Mouse (Mus musculus): ENCODE results near the gene Cog5. TPM values are rescaled to one million over a fixed set of nuclear protein-coding genes. Genes with fewer than 3 reads are reported as not detected.

Gene Cog5
- polyA plus RNA-seq, 1 experiment from 2014 or later: 7.6 TPM

DNA sequence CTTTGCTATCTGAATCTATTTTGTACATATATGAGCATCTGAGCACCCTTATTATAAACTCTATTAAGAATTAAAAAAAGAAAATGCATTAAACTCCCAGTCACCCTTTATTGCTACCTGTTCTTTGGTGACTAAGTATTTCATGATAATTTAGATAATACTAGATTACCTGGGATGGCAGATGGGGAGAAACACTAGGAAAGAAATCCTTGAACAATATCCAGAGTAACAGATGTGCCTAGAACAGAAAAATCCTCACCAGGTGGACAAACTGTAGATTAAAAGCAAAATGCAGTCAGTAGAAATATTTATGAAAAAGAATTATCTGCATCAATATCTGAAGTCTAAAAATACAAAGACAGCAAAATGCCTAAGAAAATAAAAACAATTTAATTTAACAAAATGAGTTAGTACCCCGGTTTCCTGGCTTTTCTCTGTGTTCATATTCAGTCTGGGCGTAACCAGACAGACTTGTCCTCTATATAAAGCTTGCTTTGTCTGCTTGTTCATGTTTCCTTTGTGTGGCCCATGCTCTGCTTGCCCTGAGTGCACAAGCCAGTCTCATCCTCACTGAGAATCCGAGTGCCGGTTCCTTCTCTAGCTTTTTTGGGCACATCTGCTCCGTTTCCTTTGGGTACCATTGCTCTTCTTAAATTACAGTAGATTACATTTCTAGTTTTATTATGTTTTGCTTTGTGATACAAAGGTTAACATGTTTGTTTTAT, 46.1 kb downstream of the Cog5 start:
- H3K4me3 ChIP-seq (ENCODE audit: low read depth, low read length): no peak overlapping the region
- no peak overlapping the region for H3K9ac ChIP-seq (ENCODE audit: low read depth, low read length)
- no peaks in the 10 kb centered on the region for H3K36me3 ChIP-seq (ENCODE audit: control insufficient read depth, insufficient read depth)
- WGBS (ENCODE audit: insufficient replicate concordance): 75% methylated on average over 5 of the region's 5 CpGs
- H3K4me2 ChIP-seq (ENCODE audit: low read depth, low read length): no peak overlapping the region
- H3K4me1 ChIP-seq (ENCODE audit: control insufficient read depth, low read depth, low read length): no peaks in the 10 kb centered on the region
- H3K27me3 ChIP-seq (ENCODE audit: control insufficient read depth, insufficient read depth, low read depth, low read length): no peaks in the 10 kb centered on the region
- ATAC-seq (ENCODE audit: low read depth): no peak
- no peak overlapping the region for H3K27ac ChIP-seq (ENCODE audit: low read length)
- H3K9me3 ChIP-seq (replicated peaks; ENCODE audit: control insufficient read depth, low read length): no peaks in the 10 kb centered on the region

DNA sequence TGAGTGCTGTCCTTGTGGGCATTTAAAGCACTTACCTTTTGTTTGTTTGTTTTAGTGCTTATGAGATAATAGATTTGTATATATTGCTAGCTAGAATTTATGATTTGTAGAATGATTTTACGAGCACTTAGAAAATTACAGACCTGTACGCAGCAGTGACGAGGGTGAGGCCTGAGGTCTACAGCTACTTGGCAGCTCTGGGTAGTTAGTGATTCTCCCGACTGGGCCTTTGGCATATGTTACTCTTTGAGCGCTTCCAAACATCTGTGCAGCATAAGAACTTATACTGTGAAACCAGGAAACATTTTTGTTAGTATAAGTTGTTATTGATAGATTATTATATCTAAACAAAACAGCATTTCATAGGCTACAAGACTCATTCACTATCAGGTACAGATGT, 46.7 kb downstream of the Cog5 start:
- no peaks in the 10 kb centered on the region for H3K4me1 ChIP-seq (ENCODE audit: control insufficient read depth, low read depth, low read length)
- no peak overlapping the region for H3K4me2 ChIP-seq (ENCODE audit: low read depth, low read length)
- no peaks in the 10 kb centered on the region for H3K9me3 ChIP-seq (replicated peaks; ENCODE audit: control insufficient read depth, low read length)
- H3K4me3 ChIP-seq (ENCODE audit: low read depth, low read length): no peak overlapping the region
- no peak overlapping the region for H3K27ac ChIP-seq (ENCODE audit: low read length)
- no peak overlapping the region for H3K9ac ChIP-seq (ENCODE audit: low read depth, low read length)
- 76% methylated on average over 5 of the region's 5 CpGs for WGBS (ENCODE audit: insufficient replicate concordance)
- no peak for ATAC-seq (ENCODE audit: low read depth)
- H3K36me3 ChIP-seq (ENCODE audit: control insufficient read depth, insufficient read depth): no peaks in the 10 kb centered on the region
- no peaks in the 10 kb centered on the region for H3K27me3 ChIP-seq (ENCODE audit: control insufficient read depth, insufficient read depth, low read depth, low read length)

DNA sequence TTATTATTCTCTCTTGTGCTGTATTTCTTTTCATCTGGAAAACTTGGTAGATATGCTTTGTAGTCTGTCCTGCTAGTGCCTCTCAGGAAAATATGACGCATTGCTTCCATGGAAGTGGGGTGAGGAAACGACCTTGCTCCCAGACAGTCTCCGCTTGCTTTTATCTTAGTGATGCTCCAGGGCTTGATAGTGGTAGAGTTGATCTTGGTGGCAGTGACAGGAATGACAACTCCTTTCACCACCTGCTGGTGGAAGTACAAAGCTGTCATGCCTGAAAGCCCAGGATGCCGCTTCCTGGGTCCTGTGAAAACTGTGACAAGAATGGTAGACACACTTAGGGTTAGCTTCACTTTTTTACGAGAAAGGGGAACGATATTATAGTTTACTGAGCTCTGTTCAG, 49.2 kb downstream of the Cog5 start:
- no peak for ATAC-seq (ENCODE audit: low read depth)
- no peaks in the 10 kb centered on the region for H3K4me1 ChIP-seq (ENCODE audit: control insufficient read depth, low read depth, low read length)
- H3K4me2 ChIP-seq (ENCODE audit: low read depth, low read length): no peak overlapping the region
- H3K36me3 ChIP-seq (ENCODE audit: control insufficient read depth, insufficient read depth): no peaks in the 10 kb centered on the region
- H3K9me3 ChIP-seq (replicated peaks; ENCODE audit: control insufficient read depth, low read length): no peaks in the 10 kb centered on the region
- no peak overlapping the region for H3K4me3 ChIP-seq (ENCODE audit: low read depth, low read length)
- 67% methylated on average over 6 of the region's 6 CpGs for WGBS (ENCODE audit: insufficient replicate concordance)
- H3K9ac ChIP-seq (ENCODE audit: low read depth, low read length): no peak overlapping the region
- no peaks in the 10 kb centered on the region for H3K27me3 ChIP-seq (ENCODE audit: control insufficient read depth, insufficient read depth, low read depth, low read length)
- H3K27ac ChIP-seq (ENCODE audit: low read length): no peak overlapping the region

DNA sequence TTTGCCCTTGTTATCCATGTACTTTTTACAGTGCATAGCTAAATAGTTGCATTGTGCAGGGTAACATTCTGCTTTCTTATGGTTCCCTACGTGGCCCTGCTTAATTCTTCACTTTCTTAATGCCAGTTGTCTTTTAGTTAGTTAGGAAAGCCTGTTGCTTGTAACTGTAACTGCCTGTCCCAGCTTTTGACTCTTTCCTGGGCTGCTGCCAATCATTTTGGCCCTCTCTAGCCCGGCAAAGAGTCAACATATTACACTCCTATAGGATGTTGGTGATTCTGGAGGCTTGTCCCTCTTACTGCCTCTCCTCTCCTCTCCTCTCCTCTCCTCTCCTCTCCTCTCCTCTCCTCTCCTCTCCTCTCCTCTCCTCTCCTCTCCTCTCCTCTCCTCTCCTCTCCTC, 51.5 kb downstream of the Cog5 start:
- Histone ChIP-seq H3K27me3 (ENCODE audit: control insufficient read depth, insufficient read depth, low read depth, low read length) (no peaks in the 10 kb centered on the region), H3K9ac (ENCODE audit: low read depth, low read length) (no peak overlapping the region), H3K9me3 (replicated peaks; ENCODE audit: control insufficient read depth, low read length) (no peaks in the 10 kb centered on the region), H3K4me2 (ENCODE audit: low read depth, low read length) (no peak overlapping the region), H3K4me1 (ENCODE audit: control insufficient read depth, low read depth, low read length) (no peaks in the 10 kb centered on the region), H3K4me3 (ENCODE audit: low read depth, low read length) (no peak overlapping the region), H3K36me3 (ENCODE audit: control insufficient read depth, insufficient read depth) (no peaks in the 10 kb centered on the region), H3K27ac (ENCODE audit: low read length) (no peak overlapping the region)
- no peak for ATAC-seq (ENCODE audit: low read depth)
- WGBS (ENCODE audit: insufficient replicate concordance): 52% methylated on average over 2 of the region's 2 CpGs

DNA sequence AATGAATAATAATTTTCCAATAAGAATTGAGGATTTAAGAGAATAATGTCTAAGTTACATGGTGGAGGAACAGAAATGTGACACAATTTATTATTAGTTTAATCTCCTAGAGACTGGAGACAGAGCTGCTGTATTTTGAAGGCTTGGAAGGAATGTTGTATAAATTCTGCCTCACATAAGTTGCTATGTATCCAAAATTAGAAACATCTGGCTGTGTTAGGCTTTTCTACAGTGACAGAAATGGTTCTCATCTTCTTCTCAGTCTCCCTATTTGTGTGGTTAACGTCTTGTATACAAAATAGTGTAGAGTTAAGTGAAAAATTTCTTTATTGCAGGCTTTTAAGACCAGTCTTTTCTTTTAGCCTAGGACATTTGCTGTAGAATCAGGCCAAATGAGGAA, 52.9 kb downstream of the Cog5 start:
- 67% methylated on average over 1 of the region's 1 CpGs for WGBS (ENCODE audit: insufficient replicate concordance)
- Histone ChIP-seq H3K36me3 (ENCODE audit: control insufficient read depth, insufficient read depth) (no peaks in the 10 kb centered on the region), H3K9ac (ENCODE audit: low read depth, low read length) (no peak overlapping the region), H3K27ac (ENCODE audit: low read length) (no peak overlapping the region), H3K4me3 (ENCODE audit: low read depth, low read length) (no peak overlapping the region), H3K4me2 (ENCODE audit: low read depth, low read length) (no peak overlapping the region), H3K4me1 (ENCODE audit: control insufficient read depth, low read depth, low read length) (no peaks in the 10 kb centered on the region), H3K27me3 (ENCODE audit: control insufficient read depth, insufficient read depth, low read depth, low read length) (no peaks in the 10 kb centered on the region), H3K9me3 (replicated peaks; ENCODE audit: control insufficient read depth, low read length) (no peaks in the 10 kb centered on the region)
- no peak for ATAC-seq (ENCODE audit: low read depth)

DNA sequence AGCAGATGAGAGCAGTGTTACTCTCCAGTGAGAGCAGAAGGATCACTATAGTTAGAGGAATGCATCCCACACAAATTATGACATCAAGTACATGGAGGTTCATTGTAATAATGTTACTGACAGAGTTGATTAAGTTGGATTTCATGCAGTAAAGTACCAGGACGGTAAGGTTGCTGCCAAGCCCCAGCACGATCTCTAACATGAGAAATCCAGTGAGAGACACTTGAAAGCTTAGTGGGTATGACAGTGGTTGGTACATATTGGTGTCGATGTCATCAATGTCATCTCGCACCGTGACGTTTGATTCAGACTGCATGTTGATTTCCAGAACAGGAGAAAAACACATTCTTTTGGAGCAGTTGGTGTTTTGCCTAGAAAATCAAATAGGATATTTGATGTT, 55.0 kb downstream of the Cog5 start:
- H3K27me3 ChIP-seq (ENCODE audit: control insufficient read depth, insufficient read depth, low read depth, low read length): no peaks in the 10 kb centered on the region
- WGBS (ENCODE audit: insufficient replicate concordance): 74% methylated on average over 6 of the region's 6 CpGs
- no peaks in the 10 kb centered on the region for H3K4me1 ChIP-seq (ENCODE audit: control insufficient read depth, low read depth, low read length)
- no peak overlapping the region for H3K4me2 ChIP-seq (ENCODE audit: low read depth, low read length)
- H3K9me3 ChIP-seq (replicated peaks; ENCODE audit: control insufficient read depth, low read length): no peaks in the 10 kb centered on the region
- H3K4me3 ChIP-seq (ENCODE audit: low read depth, low read length): no peak overlapping the region
- H3K9ac ChIP-seq (ENCODE audit: low read depth, low read length): no peak overlapping the region
- no peaks in the 10 kb centered on the region for H3K36me3 ChIP-seq (ENCODE audit: control insufficient read depth, insufficient read depth)
- no peak for ATAC-seq (ENCODE audit: low read depth)
- H3K27ac ChIP-seq (ENCODE audit: low read length): no peak overlapping the region

DNA sequence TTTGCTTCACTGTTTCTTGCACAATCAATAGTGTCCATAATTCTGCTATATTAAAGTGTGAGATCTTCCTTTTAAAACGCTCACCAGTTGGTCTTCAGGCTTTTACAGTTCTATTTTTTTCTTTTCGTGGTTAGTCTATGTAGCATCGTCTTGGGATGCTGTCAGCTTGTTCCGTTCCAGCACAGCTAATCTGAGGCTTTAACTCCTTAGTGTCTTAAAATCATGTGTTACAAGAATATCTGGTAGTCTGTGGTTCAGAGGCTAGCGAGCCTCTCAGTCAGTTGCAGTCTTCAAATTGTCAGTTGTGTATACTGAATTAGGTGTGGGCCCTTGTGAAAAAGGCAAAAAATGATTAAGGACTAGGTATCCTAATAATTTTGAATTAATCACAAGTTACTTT, 57.6 kb downstream of the Cog5 start:
- H3K9ac ChIP-seq (ENCODE audit: low read depth, low read length): no peak overlapping the region
- H3K9me3 ChIP-seq (replicated peaks; ENCODE audit: control insufficient read depth, low read length): no peaks in the 10 kb centered on the region
- ATAC-seq (ENCODE audit: low read depth): no peak
- H3K27me3 ChIP-seq (ENCODE audit: control insufficient read depth, insufficient read depth, low read depth, low read length): no peaks in the 10 kb centered on the region
- H3K36me3 ChIP-seq (ENCODE audit: control insufficient read depth, insufficient read depth): no peaks in the 10 kb centered on the region
- H3K4me2 ChIP-seq (ENCODE audit: low read depth, low read length): no peak overlapping the region
- no peaks in the 10 kb centered on the region for H3K4me1 ChIP-seq (ENCODE audit: control insufficient read depth, low read depth, low read length)
- WGBS (ENCODE audit: insufficient replicate concordance): 43% methylated on average over 5 of the region's 5 CpGs
- no peak overlapping the region for H3K4me3 ChIP-seq (ENCODE audit: low read depth, low read length)
- H3K27ac ChIP-seq (ENCODE audit: low read length): no peak overlapping the region

DNA sequence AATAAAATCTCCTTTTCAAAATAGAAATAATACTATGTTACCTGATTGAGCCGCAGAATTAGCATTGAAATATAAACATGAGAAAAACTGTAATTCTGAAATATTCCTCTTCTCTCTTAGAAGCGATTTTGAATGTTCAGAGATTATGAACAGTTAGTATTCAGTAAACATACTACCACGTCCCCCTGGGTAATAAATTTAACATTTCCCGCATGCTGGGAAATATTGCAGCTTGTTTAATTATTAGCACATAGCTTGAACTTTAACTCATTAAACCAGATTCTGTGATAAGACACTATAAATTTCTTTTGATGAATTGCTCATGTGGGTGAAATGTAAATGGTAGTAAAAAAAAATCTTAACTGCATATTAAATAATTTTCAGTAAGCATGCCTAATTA, 58.1 kb downstream of the Cog5 start:
- Histone ChIP-seq H3K9ac (ENCODE audit: low read depth, low read length) (no peak overlapping the region), H3K4me1 (ENCODE audit: control insufficient read depth, low read depth, low read length) (no peaks in the 10 kb centered on the region), H3K9me3 (replicated peaks; ENCODE audit: control insufficient read depth, low read length) (no peaks in the 10 kb centered on the region), H3K4me3 (ENCODE audit: low read depth, low read length) (no peak overlapping the region), H3K27ac (ENCODE audit: low read length) (no peak overlapping the region), H3K36me3 (ENCODE audit: control insufficient read depth, insufficient read depth) (no peaks in the 10 kb centered on the region), H3K4me2 (ENCODE audit: low read depth, low read length) (no peak overlapping the region), H3K27me3 (ENCODE audit: control insufficient read depth, insufficient read depth, low read depth, low read length) (no peaks in the 10 kb centered on the region)
- no peak for ATAC-seq (ENCODE audit: low read depth)
- 65% methylated on average over 4 of the region's 4 CpGs for WGBS (ENCODE audit: insufficient replicate concordance)

DNA sequence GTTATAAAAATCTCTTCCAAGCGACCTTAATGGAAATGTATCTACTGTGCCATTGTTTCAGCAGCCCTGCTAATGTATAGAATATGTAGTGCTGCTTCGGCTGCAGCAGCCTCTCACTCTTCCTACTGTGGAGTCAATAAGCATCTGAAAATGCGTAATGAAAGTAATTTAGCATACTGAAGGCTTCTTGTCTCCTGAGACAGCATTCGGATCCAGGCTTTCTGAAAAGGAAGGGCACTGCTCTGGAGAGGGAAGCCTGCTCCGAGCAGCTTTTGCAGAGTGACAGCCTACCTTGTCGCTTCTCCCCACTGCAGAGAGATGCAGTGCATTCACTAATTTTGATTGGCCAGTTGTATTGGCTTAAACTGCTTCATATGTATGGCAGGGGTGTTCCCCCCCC, 58.9 kb downstream of the Cog5 start, which contains the start of gene Gpr22:
Gpr22 (minus strand) TSS at position 348 of the 400 bp plus-strand sequence.
- Histone ChIP-seq H3K4me3 (ENCODE audit: low read depth, low read length) (no peak within 1 kb of the TSS), H3K36me3 (ENCODE audit: control insufficient read depth, insufficient read depth) (no peaks in the 10 kb centered on the region), H3K9me3 (replicated peaks; ENCODE audit: control insufficient read depth, low read length) (no peaks in the 10 kb centered on the region), H3K4me2 (ENCODE audit: low read depth, low read length) (no peak within 1 kb of the TSS), H3K4me1 (ENCODE audit: control insufficient read depth, low read depth, low read length) (no peaks in the 10 kb centered on the region), H3K27ac (ENCODE audit: low read length) (no peak within 1 kb of the TSS), H3K27me3 (ENCODE audit: control insufficient read depth, insufficient read depth, low read depth, low read length) (no peaks in the 10 kb centered on the region), H3K9ac (ENCODE audit: low read depth, low read length) (no peak within 1 kb of the TSS)
- no peak for ATAC-seq (ENCODE audit: low read depth)
- 52% methylated on average over 6 of the region's 6 CpGs for WGBS (ENCODE audit: insufficient replicate concordance)
